Mouse (Mus musculus): ENCODE results near the gene Dtd1. TPM values are rescaled to one million over a fixed set of nuclear protein-coding genes. Genes with fewer than 3 reads are reported as not detected.

Dtd1 gene
- total and polyA plus RNA-seq, 3 experiments: 32.5 to 36.0 TPM; not detected in 1

GRCm38 (mm10) chr2:144593951-144594651 lies 5.6 kb upstream of the Dtd1 start, which contains the start of gene Smim26:
Gene Smim26 (plus strand): TSS chr2:144594054.
- no peaks in the 10 kb centered on the region for H3K36me3 ChIP-seq (ENCODE audit: control insufficient read depth in 1 of 2, insufficient read depth in 2 of 2, low read length in 2 of 2)
- TF ChIP-seq POLR2A (IDR thresholded peaks at IDR 0.05; ENCODE audit: control insufficient read depth in 1 of 2, insufficient read depth in 1 of 2, low read depth in 1 of 2, low read length in 2 of 2, poor library complexity in 1 of 2) (peak in 1 of 2 experiments; percentile 77; a peak in 2 of 4 replicates), MYC (IDR thresholded peaks at IDR 0.05; ENCODE audit: low read depth, low read length) (0 out of 2 replicates have a peak, but pooled peaks have one; percentile 27), TBP (IDR thresholded peaks at IDR 0.05; ENCODE audit: low read depth, low read length) (peak; percentile 45; the same call in 1 of the 2 replicates), NELFE (IDR thresholded peaks at IDR 0.05; ENCODE audit: low read depth, low read length) (peak; percentile 59), ETS1 (IDR thresholded peaks at IDR 0.05; ENCODE audit: low read depth, low read length) (no peak), POLR2AphosphoS2 (IDR thresholded peaks at IDR 0.05; ENCODE audit: low read length) (no peak), HCFC1 (IDR thresholded peaks at IDR 0.05; ENCODE audit: low read depth, low read length) (peak; percentile 93), ELF1 (IDR thresholded peaks at IDR 0.05; ENCODE audit: low read depth, low read length) (peak; percentile 56; the same call in 1 of the 2 replicates), MAFK (IDR thresholded peaks at IDR 0.05; ENCODE audit: borderline replicate concordance, low read depth, low read length) (no peak), MXI1 (IDR thresholded peaks at IDR 0.05; ENCODE audit: low read depth, low read length) (peak; percentile 70)
- H3K27ac ChIP-seq (ENCODE audit: control insufficient read depth, low read depth, low read length): 0 out of 2 replicates have a peak within 1 kb of the TSS, but pooled peaks have one; percentile 16

DNA sequence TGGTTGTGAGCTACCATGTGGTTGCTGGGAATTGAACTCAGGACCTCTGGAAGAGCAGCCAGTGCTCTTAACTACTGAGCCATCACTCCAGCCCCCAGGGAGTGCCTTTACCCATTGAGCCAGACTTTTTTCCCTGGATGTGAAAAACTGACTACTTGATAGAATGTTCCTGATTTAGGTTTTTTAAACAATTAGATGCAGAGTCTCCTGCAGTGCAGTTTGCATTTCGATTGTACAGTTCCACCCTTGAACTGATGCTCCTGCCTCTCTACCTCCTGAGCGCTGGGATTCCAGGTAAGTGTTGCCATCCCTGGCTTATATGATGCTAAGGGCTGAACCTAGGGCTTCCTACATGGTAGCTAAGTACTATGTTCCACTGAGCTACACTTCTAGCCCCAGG lies 1.7 kb upstream of the Dtd1 start:
- H3K9me3 ChIP-seq (replicated peaks; ENCODE audit: insufficient read depth, low read length): no peaks in the 10 kb centered on the region
- peaks cover 0 to 3% of the 10 kb centered on the region in 2 experiments; a peak in 2 of 4 replicates for H3K4me1 ChIP-seq (ENCODE audit: control insufficient read depth in 1 of 2, insufficient read depth in 2 of 2, low read length in 2 of 2)
- peaks cover 1% of the 10 kb centered on the region; the same call in 1 of the 2 replicates for H3K79me2 ChIP-seq (ENCODE audit: control insufficient read depth, insufficient read depth, low read length, poor library complexity)
- no peak for TF ChIP-seq ZKSCAN1 (IDR thresholded peaks at IDR 0.05; ENCODE audit: low read depth, low read length)
- no peak for TF ChIP-seq ETS1 (IDR thresholded peaks at IDR 0.05; ENCODE audit: low read depth, low read length)
- TF ChIP-seq CHD2 (IDR thresholded peaks at IDR 0.05; ENCODE audit: low read length): no peak
- TF ChIP-seq TCF12 (IDR thresholded peaks at IDR 0.05; ENCODE audit: low read depth, low read length): no peak
- TF ChIP-seq EP300 (IDR thresholded peaks at IDR 0.05; ENCODE audit: low read depth in 1 of 2, low read length in 2 of 2): no peak
- no peak for TF ChIP-seq ZC3H11A (IDR thresholded peaks at IDR 0.05; ENCODE audit: low read depth, low read length)
- no peak for TF ChIP-seq USF2 (IDR thresholded peaks at IDR 0.05; ENCODE audit: borderline replicate concordance in 1 of 2, insufficient read depth in 1 of 2, low read depth in 1 of 2, low read length in 2 of 2)
- TF ChIP-seq CTCF (IDR thresholded peaks at IDR 0.05 in 2 of 3, conservative IDR thresholded peaks at IDR 0.05 in 1 of 3; ENCODE audit: control insufficient read depth in 1 of 3, insufficient read depth in 1 of 3, low read depth in 2 of 3, low read length in 3 of 3, poor library complexity in 1 of 3, severe bottlenecking in 1 of 3): no peak
- TF ChIP-seq JUND (IDR thresholded peaks at IDR 0.05; ENCODE audit: low read depth, low read length): no peak
- TF ChIP-seq SMC3 (IDR thresholded peaks at IDR 0.05; ENCODE audit: low read depth, low read length): no peak
- TF ChIP-seq MAZ (IDR thresholded peaks at IDR 0.05; ENCODE audit: low read depth, low read length): no peak
- TF ChIP-seq RCOR1 (IDR thresholded peaks at IDR 0.05; ENCODE audit: low read depth, low read length): no peak
- TF ChIP-seq MXI1 (IDR thresholded peaks at IDR 0.05; ENCODE audit: low read depth, low read length): no peak
- TF ChIP-seq RAD21 (IDR thresholded peaks at IDR 0.05; ENCODE audit: low read depth, low read length): no peak
- no peak for TF ChIP-seq UBTF (IDR thresholded peaks at IDR 0.05; ENCODE audit: borderline replicate concordance, insufficient read depth, low read depth, low read length)
- no peak for TF ChIP-seq POLR2AphosphoS5 (IDR thresholded peaks at IDR 0.05; ENCODE audit: borderline replicate concordance, low read depth, low read length)
- no peak for TF ChIP-seq KAT2A (conservative IDR thresholded peaks at IDR 0.05; ENCODE audit: low read depth, low read length)
- no peak for TF ChIP-seq MEF2A (IDR thresholded peaks at IDR 0.05; ENCODE audit: extremely low read depth, insufficient replicate concordance, low read depth, low read length, poor library complexity, severe bottlenecking)
- no peak for TF ChIP-seq MAFK (IDR thresholded peaks at IDR 0.05; ENCODE audit: borderline replicate concordance, low read depth, low read length)
- no peak for TF ChIP-seq TAL1 (IDR thresholded peaks at IDR 0.05; ENCODE audit: low read length)
- H3K36me3 ChIP-seq (ENCODE audit: control insufficient read depth in 1 of 2, insufficient read depth in 2 of 2, low read length in 2 of 2): peaks cover 0 to 5% of the 10 kb centered on the region in 2 experiments; a peak in 2 of 4 replicates
- DNase-seq (ENCODE audit: low read depth, low spot score): no peak
- no peak overlapping the region for H3K4me3 ChIP-seq (ENCODE audit: control insufficient read depth in 1 of 2, insufficient read depth in 1 of 2, low read depth in 2 of 2, low read length in 2 of 2)
- H3K27ac ChIP-seq (ENCODE audit: control insufficient read depth, low read depth, low read length): no peak overlapping the region
- H3K9ac ChIP-seq (ENCODE audit: control insufficient read depth, low read depth, low read length, poor library complexity, severe bottlenecking): no peak overlapping the region
- H3K27me3 ChIP-seq (ENCODE audit: control insufficient read depth in 1 of 2, insufficient read depth in 2 of 2, low read length in 2 of 2): no peaks in the 10 kb centered on the region

More at GRCm38 (mm10) chr2:144593951-144594651, 5.6 kb upstream of the Dtd1 start, which contains the start of gene Smim26:
- H3K9ac ChIP-seq (ENCODE audit: control insufficient read depth, low read depth, low read length, poor library complexity, severe bottlenecking): peak within 1 kb of the TSS; percentile 78
- no peaks in the 10 kb centered on the region; the same call in 1 of the 2 replicates for H3K79me2 ChIP-seq (ENCODE audit: control insufficient read depth, insufficient read depth, low read length, poor library complexity)
- DNase-seq (ENCODE audit: low read depth, low spot score): peak; percentile 86
- H3K4me3 ChIP-seq (ENCODE audit: control insufficient read depth in 1 of 2, insufficient read depth in 1 of 2, low read depth in 2 of 2, low read length in 2 of 2): peak within 1 kb of the TSS; percentile 63 to 79
- no peaks in the 10 kb centered on the region for H3K27me3 ChIP-seq (ENCODE audit: control insufficient read depth in 1 of 2, insufficient read depth in 2 of 2, low read length in 2 of 2)
- H3K9me3 ChIP-seq (replicated peaks; ENCODE audit: insufficient read depth, low read length): no peaks in the 10 kb centered on the region
- no peaks in the 10 kb centered on the region for H3K4me1 ChIP-seq (ENCODE audit: control insufficient read depth in 1 of 2, insufficient read depth in 2 of 2, low read length in 2 of 2)

All from MEL (cell line).